In the genomic region with DNA sequence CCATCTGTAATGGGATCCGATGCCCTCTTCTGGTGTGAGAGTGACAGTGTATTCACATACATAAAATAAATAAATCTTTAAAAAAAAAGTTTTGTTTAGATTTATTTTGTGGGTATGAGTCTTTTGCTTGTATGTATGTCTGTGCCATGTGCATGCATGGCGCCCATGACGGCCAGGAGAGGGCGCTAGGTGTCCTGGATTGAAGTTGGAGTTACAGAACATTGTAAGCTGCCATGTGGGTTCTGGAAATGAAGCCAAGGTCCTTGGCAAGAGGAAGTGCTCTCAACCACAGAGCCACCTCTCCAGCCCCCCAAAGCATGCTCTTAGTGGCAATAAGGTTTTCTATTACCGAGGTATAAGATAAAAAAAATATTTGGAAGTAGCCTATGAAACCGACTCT, we compare ENCODE assay signal across 10 mouse cellular contexts. TPM values are rescaled to one million over a fixed set of nuclear protein-coding genes. Genes with fewer than 3 reads are reported as not detected.
DNase-seq lines count a peak whose midpoint lies in the region; ATAC-seq and TF ChIP-seq lines count a peak whose summit lies in the region.
"Had no signal": no experiment of that assay in that cellular context is flagged by ENCODE, and none has a peak within 500 bp of the region (broad histone marks: within the 10 kb centered on the region; RNA-seq: fewer than 3 reads in every experiment).

No protein-coding gene starts in this region.

- TF ChIP-seq EP300 in liver, postnatal 0 days (IDR thresholded peaks at IDR 0.05; ENCODE audit: low read depth) = no peak

- no peak overlapping the region for H3K9ac ChIP-seq in liver, postnatal 0 days (replicated peaks)
- no peak overlapping the region for H3K9ac ChIP-seq in forebrain, embryonic 12.5 days
- H3K9ac ChIP-seq: heart, embryonic 13.5 days had no signal

- H3K4me3 ChIP-seq in liver, postnatal 0 days (ENCODE audit: low read depth, low read length) = no peak overlapping the region
- H3K4me3 ChIP-seq in forebrain, embryonic 12.5 days (replicated peaks) = no peak overlapping the region
- H3K4me3 ChIP-seq: heart, embryonic 13.5 days; megakaryocyte, embryonic 14.5 days had no signal

- H3K36me3 ChIP-seq in liver, postnatal 0 days (replicated peaks; ENCODE audit: insufficient read depth, low read length) = peaks cover 37% of the 10 kb centered on the region
- peaks cover 48% of the 10 kb centered on the region for H3K36me3 ChIP-seq in forebrain, embryonic 12.5 days (replicated peaks)

- H3K27me3 ChIP-seq in liver, postnatal 0 days (ENCODE audit: insufficient read depth, low read length) = no peaks in the 10 kb centered on the region
- no peaks in the 10 kb centered on the region for H3K27me3 ChIP-seq in forebrain, embryonic 12.5 days
- H3K27me3 ChIP-seq: heart, embryonic 13.5 days; megakaryocyte, embryonic 14.5 days had no signal

- no peak overlapping the region for H3K4me2 ChIP-seq in liver, postnatal 0 days (ENCODE audit: low read depth, low read length)
- no peak overlapping the region for H3K4me2 ChIP-seq in forebrain, embryonic 12.5 days
- H3K4me2 ChIP-seq: heart, embryonic 13.5 days had no signal

- WGBS in liver, postnatal 0 days (ENCODE audit: insufficient replicate concordance) = 67% methylated on average over 6 of the region's 6 CpGs
- WGBS in forebrain, embryonic 12.5 days = 84% methylated on average over 6 of the region's 6 CpGs

- peak; percentile 25 to 37 for DNase-seq in adrenal gland, adult 18-20 months (ENCODE audit: low spot score in 2 of 2)
- no peak for DNase-seq in adrenal gland, adult 8-10 months
- DNase-seq in layer of hippocampus, postnatal 10 days (ENCODE audit: low spot score in 2 of 2) = peak; percentile 56 to 58
- no peak for DNase-seq in layer of hippocampus, adult 9-10 months (ENCODE audit: low spot score)
- DNase-seq in ZHBTc4 (ENCODE audit: low read depth, low spot score) = peak; percentile 78
- DNase-seq in liver, postnatal 0 days = peak; percentile 69
- peak; percentile 71 for DNase-seq in thymus, postnatal 4 days

- no peak overlapping the region for H3K27ac ChIP-seq in liver, postnatal 0 days (ENCODE audit: low read depth)
- no peak overlapping the region for H3K27ac ChIP-seq in forebrain, embryonic 12.5 days
- H3K27ac ChIP-seq: heart, embryonic 13.5 days had no signal

- H3K4me1 ChIP-seq in liver, postnatal 0 days (ENCODE audit: insufficient read depth) = no peaks in the 10 kb centered on the region
- H3K4me1 ChIP-seq in forebrain, embryonic 12.5 days = no peaks in the 10 kb centered on the region
- H3K4me1 ChIP-seq: heart, embryonic 13.5 days had no signal

- no peaks in the 10 kb centered on the region for H3K9me3 ChIP-seq in liver, postnatal 0 days (ENCODE audit: low read length)
- H3K9me3 ChIP-seq in forebrain, embryonic 12.5 days = no peaks in the 10 kb centered on the region
- H3K9me3 ChIP-seq: heart, embryonic 13.5 days; megakaryocyte, embryonic 14.5 days had no signal

- peak; percentile 73 for TF ChIP-seq CTCF in liver, postnatal 0 days (IDR thresholded peaks at IDR 0.05; ENCODE audit: low read depth)

- ATAC-seq in liver, postnatal 0 days = peak; percentile 40
- no peak for ATAC-seq in forebrain, embryonic 12.5 days (ENCODE audit: low FRiP score)

RNA-seq across cellular contexts. Expression of a gene that starts 7.6 kb away (rescaled TPM):
- 1 to 10 TPM; 1.1 to 2.0 TPM for total RNA-seq in adrenal gland, adult 18-20 months (2021)
- 1 to 10 TPM in 2 of 4 experiments, under 1 TPM in 2; 0.78 to 1.6 (median 1.3) TPM for total RNA-seq in adrenal gland, adult 8-10 months (2022)
- total RNA-seq in layer of hippocampus, postnatal 10 days (2021) = 1 to 10 TPM; 3.2 to 5.1 TPM
- polyA plus RNA-seq in liver, postnatal 0 days (2015; fragmentation: Nextera tagmentation; extraction: Ambion mirVana) = 8.2 and 9.7 TPM in 2 replicates
- 27.4 and 36.4 TPM in 2 replicates for polyA plus RNA-seq in forebrain, embryonic 12.5 days (2016; fragmentation: Nextera tagmentation; extraction: Ambion mirVana)

RNA-seq across cellular contexts. Expression of a gene that starts 57.6 kb away (rescaled TPM):
- total RNA-seq in adrenal gland, adult 18-20 months (2021) = 10 to 100 TPM in 1 of 2 experiments, 1 to 10 TPM in 1; 8.6 to 12.0 TPM
- 10 to 100 TPM; 14.3 to 15.0 (median 14.6) TPM for total RNA-seq in adrenal gland, adult 8-10 months (2022)
- 1 to 10 TPM; 4.3 to 4.6 TPM for total RNA-seq in layer of hippocampus, postnatal 10 days (2021)
- 4.2 and 4.5 TPM in 2 replicates for polyA plus RNA-seq in liver, postnatal 0 days (2015; fragmentation: Nextera tagmentation; extraction: Ambion mirVana)
- 10.2 and 10.9 TPM in 2 replicates for polyA plus RNA-seq in forebrain, embryonic 12.5 days (2016; fragmentation: Nextera tagmentation; extraction: Ambion mirVana)

RNA-seq across cellular contexts. Expression of a gene that starts 57.7 kb away (rescaled TPM):
- total RNA-seq in adrenal gland, adult 18-20 months (2021) = 10 to 100 TPM; 13.7 to 14.8 TPM
- 10 to 100 TPM; 16.3 to 21.5 (median 18.4) TPM for total RNA-seq in adrenal gland, adult 8-10 months (2022)
- total RNA-seq in layer of hippocampus, postnatal 10 days (2021) = 10 to 100 TPM; 59.2 to 59.7 TPM
- polyA plus RNA-seq in liver, postnatal 0 days (2015; fragmentation: Nextera tagmentation; extraction: Ambion mirVana) = 19.0 and 20.7 TPM in 2 replicates
- 180 and 188 TPM in 2 replicates for polyA plus RNA-seq in forebrain, embryonic 12.5 days (2016; fragmentation: Nextera tagmentation; extraction: Ambion mirVana)

Comparison
In these comparisons a context has a peak if more than half of its experiments do, and no peak if none do; other contexts are left out.
1. DNase-seq: peak in adrenal gland, adult 18-20 months (2 of 2), layer of hippocampus, postnatal 10 days (2 of 2), ZHBTc4 (single experiment), liver, postnatal 0 days (single experiment) and thymus, postnatal 4 days (single experiment); none in adrenal gland, adult 8-10 months (single experiment) and layer of hippocampus, adult 9-10 months (single experiment).